Comparison of ENCODE assay signal across 24 mouse cellular contexts in genomic region chr12:104477066-104477465, GRCm38 (mm10). TPM values are rescaled to one million over a fixed set of nuclear protein-coding genes. Genes with fewer than 3 reads are reported as not detected.
DNase-seq lines count a peak whose midpoint lies in the region; ATAC-seq and TF ChIP-seq lines count a peak whose summit lies in the region.
"Had no signal": no experiment of that assay in that cellular context is flagged by ENCODE, and none has a peak within 500 bp of the region (broad histone marks: within the 10 kb centered on the region; RNA-seq: fewer than 3 reads in every experiment).

No protein-coding gene starts in this region.

- H3K9me3 ChIP-seq in liver, embryonic 11.5 days (ENCODE audit: control insufficient read depth, low read length) = no peaks in the 10 kb centered on the region
- H3K9me3 ChIP-seq in liver, embryonic 12.5 days (replicated peaks) = no peaks in the 10 kb centered on the region
- H3K9me3 ChIP-seq in limb, embryonic 11.5 days (ENCODE audit: control insufficient read depth, low read length) = no peaks in the 10 kb centered on the region
- H3K9me3 ChIP-seq: liver, embryonic 13.5 days; neural tube, embryonic 13.5 days had no signal

- H3K4me2 ChIP-seq in liver, embryonic 11.5 days = no peak overlapping the region
- no peak overlapping the region for H3K4me2 ChIP-seq in liver, embryonic 12.5 days
- H3K4me2 ChIP-seq in limb, embryonic 11.5 days (ENCODE audit: low read depth, severe bottlenecking) = no peak overlapping the region
- H3K4me2 ChIP-seq: liver, embryonic 13.5 days; neural tube, embryonic 13.5 days had no signal

- TF ChIP-seq CTCF in brain, embryonic 14.5 days (IDR thresholded peaks at IDR 0.05; ENCODE audit: borderline replicate concordance, extremely low read depth, insufficient read depth, insufficient read length) = no peak
- no peak for TF ChIP-seq CTCF in thymus, adult 2 months (IDR thresholded peaks at IDR 0.05; ENCODE audit: borderline replicate concordance, control insufficient read depth, extremely low read depth, insufficient read depth, low read length, poor library complexity)

- H3K27me3 ChIP-seq in liver, embryonic 11.5 days (replicated peaks; ENCODE audit: control insufficient read depth, insufficient read depth, low read length) = peaks cover 86% of the 10 kb centered on the region
- peaks cover 88% of the 10 kb centered on the region for H3K27me3 ChIP-seq in liver, embryonic 12.5 days (replicated peaks)
- H3K27me3 ChIP-seq in limb, embryonic 11.5 days (ENCODE audit: control insufficient read depth, insufficient read depth, low read length) = peaks cover 26% of the 10 kb centered on the region
- H3K27me3 ChIP-seq in thymus, adult 2 months (ENCODE audit: control insufficient read depth, insufficient read depth, low read length) = peaks cover 16% of the 10 kb centered on the region

- H3K4me3 ChIP-seq in liver, embryonic 11.5 days (ENCODE audit: low read depth, low read length) = no peak overlapping the region
- no peak overlapping the region for H3K4me3 ChIP-seq in liver, embryonic 12.5 days
- no peak overlapping the region for H3K4me3 ChIP-seq in limb, embryonic 11.5 days (ENCODE audit: low read depth, low read length)
- H3K4me3 ChIP-seq in thymus, adult 2 months (ENCODE audit: control insufficient read depth, insufficient read depth, low read length) = no peak overlapping the region
- H3K4me3 ChIP-seq: erythroblast, embryonic 14.5 days; heart, adult 2 months; liver, embryonic 13.5 days; neural tube, embryonic 13.5 days had no signal

- H3K9ac ChIP-seq in liver, embryonic 11.5 days (ENCODE audit: low read depth, low read length) = no peak overlapping the region
- H3K9ac ChIP-seq in liver, embryonic 12.5 days = no peak overlapping the region
- no peak overlapping the region for H3K9ac ChIP-seq in limb, embryonic 11.5 days (ENCODE audit: low read length)
- H3K9ac ChIP-seq: liver, embryonic 13.5 days; neural tube, embryonic 13.5 days had no signal

- no peak for ATAC-seq in liver, embryonic 11.5 days (replicated peaks; ENCODE audit: low FRiP score)
- ATAC-seq in liver, embryonic 12.5 days = no peak
- no peak for ATAC-seq in limb, embryonic 11.5 days (ENCODE audit: insufficient number of reproducible peaks, low FRiP score, low TSS enrichment, low read depth)
- ATAC-seq: hindbrain, embryonic 16.5 days had no signal

- no peaks in the 10 kb centered on the region for H3K4me1 ChIP-seq in liver, embryonic 11.5 days (replicated peaks; ENCODE audit: control insufficient read depth, insufficient read depth, low read length)
- 0 out of 2 replicates have a peak, but pooled peaks cover 7% of the 10 kb centered on the region for H3K4me1 ChIP-seq in liver, embryonic 12.5 days
- peaks cover 12% of the 10 kb centered on the region; the same call in 1 of the 2 replicates for H3K4me1 ChIP-seq in limb, embryonic 11.5 days (ENCODE audit: control insufficient read depth, insufficient read depth, low read length)
- H3K4me1 ChIP-seq in thymus, adult 2 months (replicated peaks; ENCODE audit: control insufficient read depth, insufficient read depth, low read length) = no peaks in the 10 kb centered on the region

- WGBS in liver, embryonic 11.5 days = 3% methylated on average over 12 of the region's 12 CpGs
- WGBS in liver, embryonic 12.5 days (ENCODE audit: insufficient replicate concordance) = 3% methylated on average over 12 of the region's 12 CpGs
- under 1% methylated on average over 12 of the region's 12 CpGs for WGBS in limb, embryonic 11.5 days
- WGBS in thymus, adult 2 months = 5% methylated on average over 12 of the region's 12 CpGs

- DNase-seq in liver, embryonic 11.5 days (ENCODE audit: low spot score) = peak; percentile 36
- peak; percentile 58 for DNase-seq in brain, embryonic 14.5 days (ENCODE audit: low read depth)
- DNase-seq in embryo, embryonic 9.5 days (ENCODE audit: extremely low spot score) = peak; percentile 43
- DNase-seq in limb, embryonic 11.5 days (ENCODE audit: low spot score) = peak; percentile 58
- no peak for DNase-seq in layer of hippocampus, adult 18-20 months (ENCODE audit: low spot score in 2 of 2)
- no peak for DNase-seq in thymus, adult 2 months
- DNase-seq: cerebellum, postnatal 25 days; heart, adult 2 months; kidney, adult 2 months; kidney, postnatal 25 days; liver, embryonic 13.5 days; thymus, postnatal 25 days had no signal

- no peak overlapping the region for H3K27ac ChIP-seq in liver, embryonic 11.5 days (ENCODE audit: low read depth, low read length)
- no peak overlapping the region for H3K27ac ChIP-seq in liver, embryonic 12.5 days
- no peak overlapping the region for H3K27ac ChIP-seq in limb, embryonic 11.5 days (replicated peaks; ENCODE audit: low read depth, low read length)
- no peak overlapping the region for H3K27ac ChIP-seq in thymus, adult 2 months (ENCODE audit: control insufficient read depth, insufficient read depth, low read length)
- H3K27ac ChIP-seq: heart, adult 2 months; liver, embryonic 13.5 days; neural tube, embryonic 13.5 days; stomach, postnatal 0 days had no signal

- no peaks in the 10 kb centered on the region for H3K36me3 ChIP-seq in liver, embryonic 11.5 days (ENCODE audit: control insufficient read depth, insufficient read depth, low read length)
- no peaks in the 10 kb centered on the region for H3K36me3 ChIP-seq in liver, embryonic 12.5 days
- no peaks in the 10 kb centered on the region for H3K36me3 ChIP-seq in limb, embryonic 11.5 days (ENCODE audit: control insufficient read depth, insufficient read depth, low read length)
- H3K36me3 ChIP-seq in thymus, adult 2 months (ENCODE audit: control insufficient read depth, insufficient read depth, low read length) = no peaks in the 10 kb centered on the region
- H3K36me3 ChIP-seq: liver, embryonic 13.5 days; neural tube, embryonic 13.5 days had no signal

- TF ChIP-seq POLR2A in brain, embryonic 14.5 days (IDR thresholded peaks at IDR 0.05; ENCODE audit: borderline replicate concordance, extremely low read depth, insufficient read depth, insufficient read length, poor library complexity, severe bottlenecking) = no peak
- no peak for TF ChIP-seq POLR2A in thymus, adult 2 months (IDR thresholded peaks at IDR 0.05; ENCODE audit: control insufficient read depth, extremely low read depth, insufficient read depth, low read length, poor library complexity)

RNA-seq across cellular contexts. Expression of gene Gsc, which starts 3.9 kb away (rescaled TPM):
- 1.3 and 1.4 TPM in 2 replicates for polyA plus RNA-seq in liver, embryonic 11.5 days (2014; fragmentation: Nextera tagmentation; extraction: Ambion mirVana)
- polyA plus RNA-seq in liver, embryonic 12.5 days (2016; fragmentation: Nextera tagmentation; extraction: Ambion mirVana) = 0.13 TPM in 1 of 2 replicates, not detected in the other
- polyA plus RNA-seq in brain, embryonic 14.5 days (2012; rRNA removed) = 0.56 and 1.0 TPM in 2 replicates
- 24.4 and 33.2 TPM in 2 replicates for polyA plus RNA-seq in limb, embryonic 11.5 days (2014; fragmentation: Nextera tagmentation; extraction: Ambion mirVana)
- not detected for total RNA-seq in layer of hippocampus, adult 18-20 months (2021)
- 0.77 and 1.5 TPM in 2 replicates for polyA plus RNA-seq in thymus, adult 2 months (2012; rRNA removed)
- total RNA-seq: adrenal gland, adult 18-20 months; gastrocnemius, adult 8-10 months; heart, adult 2 months; layer of hippocampus, postnatal 10 days; left cerebral cortex, postnatal 14 days; megakaryocyte progenitor cell, adult 5-6 weeks; monocyte, adult 5-6 weeks had no signal
- polyA plus RNA-seq: erythroblast, embryonic 14.5 days; heart, postnatal 0 days; kidney, adult 2 months; neural tube, embryonic 13.5 days had no signal

Comparison
In these comparisons a context has a peak if more than half of its experiments do, and no peak if none do; other contexts are left out.
1. DNase-seq: peak in liver, embryonic 11.5 days (single experiment), brain, embryonic 14.5 days (single experiment), embryo, embryonic 9.5 days (single experiment) and limb, embryonic 11.5 days (single experiment); none in layer of hippocampus, adult 18-20 months (0 of 2) and thymus, adult 2 months (single experiment).
2. RNA of gene Gsc, which starts 3.9 kb away (polyA plus RNA-seq): 24.4 to 33.2 TPM in limb, embryonic 11.5 days; 1.3 to 1.4 TPM in liver, embryonic 11.5 days, 0.77 to 1.5 TPM in thymus, adult 2 months, 0.56 to 1.0 TPM in brain, embryonic 14.5 days and 0.13 TPM in liver, embryonic 12.5 days; every median in the first group is over 10 times any median in the second.